Mouse (Mus musculus): Measurements from ENCODE around the gene Hck.

Gene Hck

DNA sequence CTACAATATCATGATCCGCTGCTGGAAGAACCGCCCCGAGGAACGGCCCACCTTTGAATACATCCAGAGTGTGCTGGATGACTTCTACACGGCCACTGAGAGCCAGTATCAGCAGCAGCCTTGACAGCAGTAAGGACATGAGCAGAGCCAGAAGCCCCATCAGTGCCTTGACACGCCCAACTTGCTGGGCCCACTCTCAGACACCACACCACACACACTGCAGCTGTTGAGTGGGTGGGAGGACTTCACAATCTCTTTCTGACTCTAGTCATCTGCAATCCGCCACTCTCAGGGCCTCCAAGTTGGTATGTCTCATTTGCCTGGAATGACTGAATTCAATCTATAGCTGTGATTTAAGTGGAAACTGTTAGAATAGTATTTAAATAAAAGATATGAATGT is 42.8 kb downstream of the Hck start:
- no peak for DNase-seq (ENCODE audit: low read depth, low spot score)

GRCm38 (mm10) chr2:153151926-153152665 is 43.8 kb downstream of the Hck start:
- peak; percentile 19 for DNase-seq (ENCODE audit: low read depth, low spot score)

DNA sequence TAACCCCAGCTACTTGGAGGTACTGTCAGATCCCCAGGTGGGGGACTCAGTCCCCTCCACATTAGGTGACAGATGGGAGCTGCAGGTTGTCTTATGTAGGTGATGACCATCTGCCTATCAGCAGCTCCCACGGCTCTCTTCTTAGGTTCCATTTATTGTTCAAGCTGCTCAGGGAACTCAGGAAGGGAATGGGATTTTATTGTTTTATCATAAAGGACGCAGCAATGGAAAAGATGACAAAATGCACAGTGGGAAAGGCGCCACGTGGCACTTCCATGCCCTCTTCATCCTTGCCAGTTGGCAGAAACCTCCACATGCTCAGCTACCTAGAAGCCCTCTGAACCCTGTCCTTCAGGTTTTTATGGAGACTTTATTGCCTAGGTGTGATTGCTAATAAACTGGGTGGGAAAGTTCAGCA is 44.8 kb downstream of the Hck start:
- DNase-seq (ENCODE audit: low read depth, low spot score): no peak

DNA sequence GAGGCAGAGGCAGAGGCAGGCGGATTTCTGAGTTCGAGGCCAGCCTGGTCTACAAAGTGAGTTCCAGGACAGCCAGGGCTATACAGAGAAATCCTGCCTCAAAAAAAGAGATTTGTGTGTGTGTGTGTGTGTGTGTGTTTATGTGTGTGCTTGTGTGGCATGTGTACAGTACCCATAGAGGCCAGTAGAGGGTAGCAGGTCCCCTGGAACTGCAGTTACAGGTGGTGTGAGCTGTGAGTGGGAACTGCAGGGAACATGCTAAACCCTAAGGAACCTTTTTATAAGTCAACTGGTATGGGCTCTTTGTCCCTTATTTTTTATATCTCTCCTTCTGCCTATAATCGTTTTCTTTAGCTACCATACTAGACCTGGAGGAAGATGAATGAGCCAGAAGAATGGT is 49.0 kb downstream of the Hck start:
- DNase-seq (ENCODE audit: low read depth, low spot score): peak; percentile 41

DNA sequence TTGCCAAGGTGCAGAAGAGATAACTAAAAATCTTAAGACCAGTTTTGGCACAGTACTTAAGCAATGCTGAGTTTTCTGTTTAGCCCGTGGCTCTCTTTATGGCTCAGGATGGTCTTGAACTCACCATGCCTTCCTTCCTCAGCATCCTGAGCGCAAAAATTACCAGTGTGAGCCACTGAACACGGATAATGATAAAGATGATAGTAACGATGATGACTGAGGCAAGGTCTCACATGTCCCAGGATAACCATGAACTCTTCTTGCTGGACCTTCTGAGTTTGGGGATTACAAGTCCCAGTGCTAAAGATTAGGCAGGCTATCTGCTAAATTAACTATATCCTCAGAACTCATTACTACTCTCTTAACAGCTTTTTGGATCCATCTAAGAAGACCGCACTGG is 51.9 kb downstream of the Hck start:
- no peak for DNase-seq (ENCODE audit: low read depth, low spot score)

DNA sequence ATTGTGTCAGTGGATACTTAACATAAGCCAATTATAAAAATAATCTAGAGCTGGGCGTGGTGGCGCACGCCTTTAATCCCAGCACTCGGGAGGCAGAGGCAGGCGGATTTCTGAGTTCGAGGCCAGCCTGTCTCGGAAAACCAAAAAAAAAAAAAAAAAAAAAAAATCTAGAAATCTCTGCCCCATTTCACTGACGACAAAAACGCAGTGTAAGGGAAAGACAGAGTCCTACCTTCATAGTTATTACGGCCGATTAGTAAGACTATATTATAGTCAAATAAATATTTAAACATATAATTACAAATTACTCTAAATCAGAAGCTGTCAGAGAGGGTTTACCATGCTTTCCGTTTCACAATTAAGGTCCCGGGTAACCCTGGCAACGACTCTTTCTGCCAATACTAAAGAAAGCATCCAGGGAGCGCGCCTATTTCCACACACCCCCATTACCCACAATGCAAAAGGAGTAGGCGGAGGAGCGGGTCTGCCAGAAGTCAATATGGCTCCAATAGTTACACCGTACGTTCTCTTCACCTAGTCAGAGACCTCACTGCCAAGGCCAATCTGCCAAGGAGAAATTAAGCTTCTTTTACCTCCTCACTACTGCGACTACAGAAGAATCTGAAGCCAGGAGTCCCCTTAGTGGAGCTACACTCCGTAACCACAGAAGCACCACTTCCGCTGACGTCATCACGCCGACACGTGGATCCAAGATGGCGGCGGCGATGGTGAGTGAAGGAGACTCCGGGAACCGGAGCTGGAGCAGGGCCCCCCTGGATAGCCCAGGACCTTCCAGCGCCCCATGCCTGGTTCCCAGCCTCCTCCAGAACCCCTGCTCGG is 52.8 kb downstream of the Hck start, which contains the start of gene Tm9sf4:
TSS of gene Tm9sf4 (plus strand) at position 460 of the 840 bp plus-strand sequence.
- peak; percentile 94 for DNase-seq (ENCODE audit: low read depth, low spot score)

- no peak for DNase-seq (ENCODE audit: low read depth, low spot score)
These were observed 53.4 kb downstream of the Hck start for GRCm38 (mm10) chr2:153161684-153162080.

DNA sequence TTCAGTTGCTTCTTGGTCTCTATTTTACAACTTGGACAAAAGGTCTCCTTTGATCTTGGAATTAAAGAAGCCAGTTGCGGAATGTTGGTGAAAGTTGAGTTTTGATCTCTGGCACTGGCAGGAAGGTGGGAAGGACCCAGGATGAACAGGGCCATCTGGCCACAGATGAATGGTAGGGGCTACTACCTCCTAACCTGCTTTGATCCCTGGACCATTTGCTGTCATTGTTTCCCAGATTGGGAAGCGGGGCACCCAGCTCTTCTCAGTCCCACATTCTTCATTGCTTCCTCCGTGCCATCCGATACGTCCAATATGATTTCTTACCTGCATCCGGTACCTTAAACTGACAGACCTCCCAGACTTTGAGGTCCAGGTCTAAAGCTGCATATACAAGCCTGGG is 58.9 kb downstream of the Hck start:
- DNase-seq (ENCODE audit: low read depth, low spot score): no peak

DNA sequence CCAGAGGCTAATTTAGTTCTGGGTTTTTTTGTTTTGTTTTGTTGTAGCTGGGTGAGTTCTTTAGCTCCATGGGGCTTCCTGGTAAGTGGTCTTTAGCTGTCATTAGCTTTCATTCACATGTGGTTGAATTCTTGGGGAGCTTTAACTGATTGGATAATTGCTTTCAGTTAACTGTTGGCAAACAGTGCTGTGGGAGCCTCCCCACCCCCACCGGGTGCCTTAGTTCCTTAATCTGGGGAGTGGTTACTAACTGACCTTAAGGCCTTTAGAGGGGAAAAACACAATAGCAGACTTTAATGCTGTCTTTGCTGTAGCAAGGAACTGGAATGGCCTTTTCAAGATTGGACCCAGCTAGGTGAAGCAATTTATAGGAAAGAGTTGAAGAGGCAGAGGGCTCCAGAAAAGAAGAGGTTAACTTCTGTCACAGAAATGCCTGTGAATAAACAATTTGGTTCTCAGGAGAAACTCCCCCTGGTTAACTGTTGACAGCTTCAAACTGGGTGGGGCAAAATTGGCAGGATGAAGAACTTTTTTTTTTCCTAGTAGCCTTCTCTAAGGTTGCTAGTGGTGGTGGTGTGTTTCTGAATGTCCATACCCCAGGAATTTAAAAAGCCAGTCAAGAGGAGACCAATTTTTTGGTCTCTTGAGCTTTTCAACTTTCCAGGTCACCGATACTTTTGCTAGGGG is 60.0 kb downstream of the Hck start:
- no peak for DNase-seq (ENCODE audit: low read depth, low spot score)

DNA sequence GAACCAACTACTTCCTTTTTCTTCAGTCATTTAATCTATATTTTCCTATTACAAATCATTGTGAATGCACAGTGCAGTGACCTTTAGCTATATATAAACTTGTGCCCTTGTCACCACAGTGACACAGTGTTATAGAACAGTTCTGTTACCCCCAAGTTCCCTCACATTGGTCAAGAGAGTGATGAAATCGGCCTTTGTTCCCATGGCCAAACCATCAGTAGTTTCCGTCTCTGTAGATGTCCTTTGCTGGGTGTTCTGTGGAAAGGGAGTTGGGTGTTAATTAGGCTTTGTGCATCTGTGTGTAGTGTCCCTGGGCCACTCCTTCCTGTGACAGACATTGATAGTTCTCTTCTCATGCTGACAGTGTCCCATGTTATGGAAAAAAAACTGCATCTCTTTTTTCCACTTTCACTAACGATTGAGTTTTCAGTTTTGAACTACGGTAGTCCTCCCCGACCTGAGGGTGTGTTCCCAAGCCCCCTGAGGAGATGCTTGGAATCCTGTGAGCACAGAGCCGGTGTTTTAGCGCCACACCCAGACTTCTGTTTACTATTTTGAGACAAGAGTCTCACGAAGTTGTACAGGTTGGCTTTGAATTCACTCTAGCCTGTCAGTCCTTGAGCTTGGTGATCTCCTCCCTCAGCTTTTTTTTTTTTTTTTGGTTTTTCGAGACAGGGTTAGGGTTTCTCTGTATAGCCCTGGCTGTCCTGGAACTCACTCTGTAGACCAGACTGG is 62.4 kb downstream of the Hck start:
- no peak for DNase-seq (ENCODE audit: low read depth, low spot score)

DNA sequence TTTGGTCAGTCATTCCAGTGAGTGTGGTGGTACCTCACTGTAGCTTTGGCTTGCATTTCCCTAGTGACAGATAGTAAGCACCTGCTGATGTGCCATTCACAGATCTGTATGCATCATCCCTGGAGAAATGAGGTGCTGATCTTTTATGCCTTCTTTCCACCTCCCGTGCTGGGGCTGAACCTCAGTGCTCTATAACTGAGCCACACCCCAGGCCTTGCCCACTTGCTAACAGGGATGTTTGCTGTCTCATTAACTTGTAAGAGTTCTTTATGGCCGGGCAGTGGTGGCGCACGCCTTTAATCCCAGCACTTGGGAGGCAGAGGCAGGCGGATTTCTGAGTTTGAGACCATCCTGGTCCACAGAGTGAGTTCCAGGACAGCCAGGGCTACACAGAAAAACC is 63.7 kb downstream of the Hck start:
- no peak for DNase-seq (ENCODE audit: low read depth, low spot score)

GRCm38 (mm10) chr2:153175995-153176570 is 67.8 kb downstream of the Hck start:
- DNase-seq (ENCODE audit: low read depth, low spot score): no peak

- DNase-seq (ENCODE audit: low read depth, low spot score): no peak
These were observed 68.9 kb downstream of the Hck start for GRCm38 (mm10) chr2:153177188-153177587.

GRCm38 (mm10) chr2:153179126-153179860 is 71.0 kb downstream of the Hck start:
- no peak for DNase-seq (ENCODE audit: low read depth, low spot score)

- DNase-seq (ENCODE audit: low read depth, low spot score): no peak
These were observed 71.7 kb downstream of the Hck start for GRCm38 (mm10) chr2:153179961-153180360.

DNA sequence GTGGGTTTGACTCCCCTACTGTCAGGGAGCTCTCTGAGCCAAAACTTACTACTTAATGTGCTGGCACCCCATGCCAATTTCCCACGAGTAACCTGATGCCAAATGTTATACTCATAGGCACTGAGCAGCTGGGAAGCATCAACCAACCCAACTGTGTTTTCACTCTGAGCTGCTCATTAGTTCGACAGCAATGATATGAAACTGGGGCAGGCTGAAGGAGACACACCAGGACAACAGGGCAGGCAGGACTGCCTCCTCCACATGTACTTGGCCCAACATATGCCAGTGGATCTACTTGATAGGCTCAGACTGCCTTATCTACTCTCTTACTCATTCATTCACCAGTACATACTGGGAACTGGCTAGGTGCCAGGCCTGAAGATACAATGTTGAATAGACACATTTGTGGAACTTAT is 77.9 kb downstream of the Hck start:
- no peak for DNase-seq (ENCODE audit: low read depth, low spot score)

- no peak for DNase-seq (ENCODE audit: low read depth, low spot score)
These were observed 79.6 kb downstream of the Hck start for GRCm38 (mm10) chr2:153187848-153188247.

GRCm38 (mm10) chr2:153191242-153191641 is 83.0 kb downstream of the Hck start:
- no peak for DNase-seq (ENCODE audit: low read depth, low spot score)

DNA sequence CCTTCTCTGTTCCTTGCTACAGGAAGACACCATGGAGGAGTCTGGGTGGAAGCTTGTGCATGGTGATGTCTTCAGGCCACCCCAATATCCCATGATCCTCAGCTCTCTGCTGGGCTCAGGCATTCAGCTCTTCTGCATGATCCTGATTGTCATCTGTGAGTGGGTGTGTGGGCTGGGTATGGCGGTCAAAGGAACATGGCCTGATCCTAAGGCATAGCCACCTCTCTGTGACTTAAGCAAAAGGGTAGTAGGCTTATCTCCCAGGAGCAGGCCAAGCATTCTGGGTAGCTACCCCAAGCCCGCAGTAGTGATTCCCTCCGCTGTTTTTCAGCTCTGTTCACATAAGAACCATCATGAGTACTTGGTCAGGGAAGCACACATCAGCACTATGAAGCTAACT is 86.0 kb downstream of the Hck start:
- DNase-seq (ENCODE audit: low read depth, low spot score): no peak

GRCm38 (mm10) chr2:153198485-153198884 is 90.2 kb downstream of the Hck start:
- DNase-seq (ENCODE audit: low read depth, low spot score): no peak

GRCm38 (mm10) chr2:153199114-153199513 is 90.8 kb downstream of the Hck start:
- no peak for DNase-seq (ENCODE audit: low read depth, low spot score)
